Mouse (Mus musculus): ENCODE measurements around the gene F13a1. TPM values are rescaled to one million over a fixed set of nuclear protein-coding genes. Genes with fewer than 3 reads are reported as not detected.

The F13a1 gene
- polyA plus RNA-seq, 1 experiment: 1.1 TPM

GRCm38 (mm10) chr13:36962926-36963325 lies 87.1 kb downstream of the F13a1 start:
- Histone ChIP-seq H3K4me3 (ENCODE audit: extremely low read depth, insufficient read depth, insufficient read length) (no peak overlapping the region), H3K36me3 (ENCODE audit: control insufficient read depth, insufficient read depth, low read length) (no peaks in the 10 kb centered on the region), H3K27ac (ENCODE audit: insufficient read depth, low read length) (no peak overlapping the region), H3K27me3 (ENCODE audit: control insufficient read depth, insufficient read depth, low read length) (no peaks in the 10 kb centered on the region), H3K4me1 (ENCODE audit: control insufficient read depth, insufficient read depth, insufficient read length) (no peaks in the 10 kb centered on the region; the same call in 1 of the 2 replicates)
- TF ChIP-seq POLR2A (IDR thresholded peaks at IDR 0.05; ENCODE audit: low read depth, low read length) (no peak), CTCF (IDR thresholded peaks at IDR 0.05; ENCODE audit: extremely low read depth, insufficient read depth, insufficient read length, insufficient replicate concordance) (no peak)
- no peak for DNase-seq (ENCODE audit: low read depth in 1 of 2, low spot score in 2 of 2)

- no peak for DNase-seq (ENCODE audit: low read depth in 1 of 2, low spot score in 2 of 2)
- H3K36me3 ChIP-seq (ENCODE audit: control insufficient read depth, insufficient read depth, low read length): no peaks in the 10 kb centered on the region
- 32% methylated on average over 3 of the region's 3 CpGs for WGBS
- no peak overlapping the region for H3K4me3 ChIP-seq (ENCODE audit: extremely low read depth, insufficient read depth, insufficient read length)
- TF ChIP-seq CTCF (IDR thresholded peaks at IDR 0.05; ENCODE audit: extremely low read depth, insufficient read depth, insufficient read length, insufficient replicate concordance): no peak
- TF ChIP-seq POLR2A (IDR thresholded peaks at IDR 0.05; ENCODE audit: low read depth, low read length): no peak
- peaks cover 2% of the 10 kb centered on the region for H3K4me1 ChIP-seq (ENCODE audit: control insufficient read depth, insufficient read depth, insufficient read length)
- no peak overlapping the region for H3K27ac ChIP-seq (ENCODE audit: insufficient read depth, low read length)
- no peaks in the 10 kb centered on the region for H3K27me3 ChIP-seq (ENCODE audit: control insufficient read depth, insufficient read depth, low read length)
These were observed 91.0 kb downstream of the F13a1 start for GRCm38 (mm10) chr13:36958996-36959395.

- 65% methylated on average over 3 of the region's 3 CpGs for WGBS
- H3K27me3 ChIP-seq (ENCODE audit: control insufficient read depth, insufficient read depth, low read length): no peaks in the 10 kb centered on the region
- no peak overlapping the region for H3K4me3 ChIP-seq (ENCODE audit: extremely low read depth, insufficient read depth, insufficient read length)
- no peak for DNase-seq (ENCODE audit: low read depth in 1 of 2, low spot score in 2 of 2)
- no peak overlapping the region for H3K27ac ChIP-seq (ENCODE audit: insufficient read depth, low read length)
- H3K4me1 ChIP-seq (ENCODE audit: control insufficient read depth, insufficient read depth, insufficient read length): peaks cover 2% of the 10 kb centered on the region
- TF ChIP-seq POLR2A (IDR thresholded peaks at IDR 0.05; ENCODE audit: low read depth, low read length) (no peak), CTCF (IDR thresholded peaks at IDR 0.05; ENCODE audit: extremely low read depth, insufficient read depth, insufficient read length, insufficient replicate concordance) (no peak)
- no peaks in the 10 kb centered on the region for H3K36me3 ChIP-seq (ENCODE audit: control insufficient read depth, insufficient read depth, low read length)
These were observed 95.1 kb downstream of the F13a1 start for GRCm38 (mm10) chr13:36954937-36955336.

GRCm38 (mm10) chr13:36953676-36954075 lies 96.4 kb downstream of the F13a1 start:
- Histone ChIP-seq H3K27ac (ENCODE audit: insufficient read depth, low read length) (no peak overlapping the region), H3K4me3 (ENCODE audit: extremely low read depth, insufficient read depth, insufficient read length) (no peak overlapping the region), H3K27me3 (ENCODE audit: control insufficient read depth, insufficient read depth, low read length) (no peaks in the 10 kb centered on the region), H3K36me3 (ENCODE audit: control insufficient read depth, insufficient read depth, low read length) (no peaks in the 10 kb centered on the region), H3K4me1 (ENCODE audit: control insufficient read depth, insufficient read depth, insufficient read length) (peaks cover 2% of the 10 kb centered on the region)
- no peak for DNase-seq (ENCODE audit: low read depth in 1 of 2, low spot score in 2 of 2)
- TF ChIP-seq POLR2A (IDR thresholded peaks at IDR 0.05; ENCODE audit: low read depth, low read length) (no peak), CTCF (IDR thresholded peaks at IDR 0.05; ENCODE audit: extremely low read depth, insufficient read depth, insufficient read length, insufficient replicate concordance) (no peak)

GRCm38 (mm10) chr13:36941891-36942290 lies 108.2 kb downstream of the F13a1 start:
- Histone ChIP-seq H3K4me3 (ENCODE audit: extremely low read depth, insufficient read depth, insufficient read length) (no peak overlapping the region), H3K27me3 (ENCODE audit: control insufficient read depth, insufficient read depth, low read length) (no peaks in the 10 kb centered on the region), H3K27ac (ENCODE audit: insufficient read depth, low read length) (no peak overlapping the region), H3K36me3 (ENCODE audit: control insufficient read depth, insufficient read depth, low read length) (no peaks in the 10 kb centered on the region), H3K4me1 (ENCODE audit: control insufficient read depth, insufficient read depth, insufficient read length) (no peaks in the 10 kb centered on the region)
- DNase-seq (ENCODE audit: low read depth in 1 of 2, low spot score in 2 of 2): no peak
- 91% methylated on average over 3 of the region's 3 CpGs for WGBS
- TF ChIP-seq CTCF (IDR thresholded peaks at IDR 0.05; ENCODE audit: extremely low read depth, insufficient read depth, insufficient read length, insufficient replicate concordance): no peak

GRCm38 (mm10) chr13:36932066-36932465 lies 118.0 kb downstream of the F13a1 start:
- 87% methylated on average over 9 of the region's 9 CpGs for WGBS
- Histone ChIP-seq H3K36me3 (ENCODE audit: control insufficient read depth, insufficient read depth, low read length) (no peaks in the 10 kb centered on the region), H3K4me3 (ENCODE audit: extremely low read depth, insufficient read depth, insufficient read length) (no peak overlapping the region)

GRCm38 (mm10) chr13:36919737-36920136 lies 130.3 kb downstream of the F13a1 start:
- no peak overlapping the region for H3K4me3 ChIP-seq (ENCODE audit: extremely low read depth, insufficient read depth, insufficient read length)
- 80% methylated on average over 4 of the region's 4 CpGs for WGBS
- H3K36me3 ChIP-seq (ENCODE audit: control insufficient read depth, insufficient read depth, low read length): no peaks in the 10 kb centered on the region
- H3K27me3 ChIP-seq (ENCODE audit: control insufficient read depth, insufficient read depth, low read length): no peaks in the 10 kb centered on the region
- no peak for TF ChIP-seq CTCF (IDR thresholded peaks at IDR 0.05; ENCODE audit: extremely low read depth, insufficient read depth, insufficient read length, insufficient replicate concordance)
- TF ChIP-seq POLR2A (IDR thresholded peaks at IDR 0.05; ENCODE audit: low read depth, low read length): no peak
- no peak for DNase-seq (ENCODE audit: low read depth in 1 of 2, low spot score in 2 of 2)
- H3K4me1 ChIP-seq (ENCODE audit: control insufficient read depth, insufficient read depth, insufficient read length): no peaks in the 10 kb centered on the region
- H3K27ac ChIP-seq (ENCODE audit: insufficient read depth, low read length): no peak overlapping the region

More at GRCm38 (mm10) chr13:36932066-36932465, 118.0 kb downstream of the F13a1 start:
- Histone ChIP-seq H3K27me3 (ENCODE audit: control insufficient read depth, insufficient read depth, low read length) (no peaks in the 10 kb centered on the region), H3K27ac (ENCODE audit: insufficient read depth, low read length) (no peak overlapping the region), H3K4me1 (ENCODE audit: control insufficient read depth, insufficient read depth, insufficient read length) (no peaks in the 10 kb centered on the region)
- TF ChIP-seq POLR2A (IDR thresholded peaks at IDR 0.05; ENCODE audit: low read depth, low read length) (no peak), CTCF (IDR thresholded peaks at IDR 0.05; ENCODE audit: extremely low read depth, insufficient read depth, insufficient read length, insufficient replicate concordance) (no peak)
- DNase-seq (ENCODE audit: low read depth in 1 of 2, low spot score in 2 of 2): no peak
